Mouse (Mus musculus) thymus, postnatal 14 days (tissue): ENCODE measurements around the gene Kel.

ENCODE experiments used
- DNase-seq: peaks from one replicate; pipeline ENCODE4 v3.0.0; 2021

Kel gene

DNA sequence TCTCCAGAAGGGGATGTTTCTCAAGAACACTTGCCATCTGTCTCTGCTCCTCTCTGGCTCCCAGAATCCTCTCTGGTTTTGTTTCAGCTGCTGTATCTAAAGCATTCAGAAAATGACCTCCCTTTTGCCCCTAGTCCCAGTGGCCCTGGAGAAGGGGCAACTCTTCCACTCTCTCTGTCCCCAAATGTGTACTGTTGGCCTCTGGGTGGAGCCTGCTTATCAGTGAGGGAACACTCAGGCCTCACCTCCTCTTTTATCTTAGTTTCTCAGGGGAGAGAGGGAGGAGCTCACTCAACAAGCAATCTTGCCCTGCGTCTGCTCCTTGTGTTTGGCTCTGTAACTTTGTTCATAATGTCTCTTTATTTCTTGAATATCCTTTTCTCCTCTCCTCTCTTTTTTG is at the start of gene Kel:
Kel (minus strand) TSS at position 217 of the 400 bp plus-strand sequence.
- no peak for DNase-seq

GRCm38 (mm10) chr6:41744664-41745392 is 40.7 kb upstream of the Kel start:
- DNase-seq: no peak

GRCm38 (mm10) chr6:41741101-41741500 is 37.0 kb upstream of the Kel start:
- DNase-seq: no peak

GRCm38 (mm10) chr6:41734719-41735470 is 30.8 kb upstream of the Kel start:
- DNase-seq: no peak

- peak; percentile 60 for DNase-seq
These were observed 24.0 kb upstream of the Kel start for GRCm38 (mm10) chr6:41727989-41728609.

GRCm38 (mm10) chr6:41721430-41721829 is 17.3 kb upstream of the Kel start:
- no peak for DNase-seq

- no peak for DNase-seq
These were observed 6.1 kb upstream of the Kel start for GRCm38 (mm10) chr6:41710281-41710680.

GRCm38 (mm10) chr6:41706275-41706674 is 2.1 kb upstream of the Kel start:
- DNase-seq: no peak

DNA sequence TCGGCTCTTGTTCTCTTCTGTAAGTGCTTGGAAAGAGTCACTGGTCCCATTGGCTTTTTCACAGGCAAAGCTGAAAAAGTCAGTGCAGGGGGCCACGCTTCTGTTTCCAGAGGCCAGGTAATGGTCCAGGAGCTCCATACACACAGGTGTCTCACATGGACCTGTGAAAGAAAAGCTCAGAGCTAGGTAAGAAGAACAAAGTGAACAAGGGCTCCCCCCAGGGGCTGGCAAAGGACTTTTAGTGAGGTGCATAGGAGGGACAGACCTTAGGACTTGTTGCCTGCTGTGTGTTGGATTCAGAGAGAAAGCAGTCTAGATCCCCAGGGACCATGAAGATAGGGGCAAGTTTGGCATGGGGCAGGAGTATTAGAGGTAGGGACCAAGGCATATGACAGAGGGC is 1.2 kb downstream of the Kel start:
- DNase-seq: peak; percentile 72

DNA sequence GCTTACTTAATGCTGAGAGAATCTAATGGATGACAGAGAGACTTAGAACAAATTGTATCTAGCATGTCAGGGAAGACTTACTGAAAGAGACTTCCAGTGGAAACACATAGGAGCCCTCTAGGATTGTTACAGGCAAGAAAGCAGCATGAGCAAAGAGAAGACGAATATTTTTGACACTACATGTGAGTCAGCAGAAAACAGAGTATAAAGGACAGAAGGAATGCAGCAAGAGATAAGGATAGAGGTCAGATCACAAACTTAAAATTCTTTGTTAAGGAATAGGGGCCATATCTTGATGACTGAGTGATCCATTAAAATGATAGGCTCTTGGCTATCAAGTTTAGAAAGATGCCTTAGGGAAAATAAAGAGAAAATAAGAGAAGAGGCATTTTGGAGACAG is 2.9 kb downstream of the Kel start:
- no peak for DNase-seq

GRCm38 (mm10) chr6:41694407-41694806 is 9.7 kb downstream of the Kel start:
- DNase-seq: no peak

DNA sequence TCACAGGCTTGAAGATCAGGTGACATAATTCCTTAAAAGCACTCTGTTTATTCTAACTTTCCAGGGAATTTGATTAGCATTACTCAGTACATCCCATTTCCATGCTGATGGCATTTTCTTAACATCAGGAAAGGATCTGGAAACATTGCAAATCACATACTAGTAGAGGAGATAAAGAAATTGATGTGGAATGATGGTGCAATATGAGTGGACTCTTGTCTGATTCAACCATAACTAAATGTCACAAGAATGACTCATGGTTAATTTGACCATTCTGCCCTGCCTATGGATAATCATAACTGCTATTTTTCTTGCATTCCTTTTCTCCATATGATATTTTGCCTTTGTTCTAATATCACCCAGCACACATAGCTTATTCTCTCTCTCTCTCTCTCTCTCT is 11.9 kb downstream of the Kel start:
- no peak for DNase-seq

DNA sequence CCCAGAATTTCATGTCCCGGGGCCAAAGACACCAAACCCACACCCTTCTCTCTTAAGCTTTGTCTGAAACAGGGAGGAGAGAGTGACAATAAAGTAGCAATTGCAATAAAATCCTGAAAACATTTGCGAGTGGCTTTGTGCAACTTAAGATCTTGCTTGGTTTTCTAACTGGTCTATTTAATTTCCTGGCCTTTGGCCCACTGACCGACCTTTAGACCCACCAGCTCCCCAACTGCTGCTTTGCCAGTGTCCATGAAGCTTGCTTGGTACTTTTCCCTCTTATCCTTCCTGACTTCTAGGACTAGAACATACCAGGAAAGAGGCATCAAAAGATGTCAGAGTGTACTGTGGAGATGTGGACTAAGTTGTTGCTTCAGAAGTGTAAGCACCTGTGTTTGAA is 18.5 kb downstream of the Kel start:
- no peak for DNase-seq

DNA sequence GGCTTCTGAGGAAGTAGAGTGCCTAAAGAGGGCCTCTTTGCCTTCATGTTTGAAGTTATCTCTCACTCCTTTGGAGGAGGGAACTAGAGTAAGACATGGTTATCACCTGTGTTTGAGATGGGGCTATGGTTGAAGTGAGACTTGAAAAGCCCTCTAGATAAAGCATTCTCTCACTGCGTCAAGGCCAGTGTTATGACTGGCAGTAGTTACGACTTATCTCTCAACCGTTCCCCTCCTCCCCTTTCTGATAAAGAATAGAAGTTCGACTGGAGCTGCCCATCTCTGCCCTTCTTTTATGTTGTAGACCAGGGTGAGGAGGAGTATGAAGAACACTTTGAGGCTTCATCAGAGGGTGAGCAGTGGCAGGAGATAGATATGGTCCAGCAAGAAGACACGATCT is 19.2 kb downstream of the Kel start:
- DNase-seq: no peak

DNA sequence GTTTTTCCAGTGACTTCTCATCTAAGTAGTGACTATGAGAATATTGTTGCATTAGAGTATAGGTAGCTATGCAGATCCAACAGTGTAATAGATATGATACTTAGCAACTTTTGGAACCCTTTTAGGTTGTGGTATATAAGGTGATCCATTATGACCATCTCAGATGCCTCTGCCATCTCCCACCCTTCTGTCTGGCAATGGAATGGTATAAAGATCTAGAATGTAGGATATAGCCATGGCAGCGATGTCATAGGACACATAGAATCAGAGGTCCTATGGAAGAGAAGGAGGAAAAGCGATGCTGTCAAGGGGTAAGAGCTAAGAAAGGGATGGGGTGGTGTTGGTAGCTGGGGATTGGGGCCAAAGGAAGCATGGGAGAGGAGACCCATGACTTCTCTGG is 20.0 kb downstream of the Kel start, which contains the start of gene Llcfc1:
Llcfc1 (plus strand) TSS at position 301 of the 400 bp plus-strand sequence.
- DNase-seq: no peak

GRCm38 (mm10) chr6:41681656-41682055 is 22.5 kb downstream of the Kel start:
- no peak for DNase-seq

DNA sequence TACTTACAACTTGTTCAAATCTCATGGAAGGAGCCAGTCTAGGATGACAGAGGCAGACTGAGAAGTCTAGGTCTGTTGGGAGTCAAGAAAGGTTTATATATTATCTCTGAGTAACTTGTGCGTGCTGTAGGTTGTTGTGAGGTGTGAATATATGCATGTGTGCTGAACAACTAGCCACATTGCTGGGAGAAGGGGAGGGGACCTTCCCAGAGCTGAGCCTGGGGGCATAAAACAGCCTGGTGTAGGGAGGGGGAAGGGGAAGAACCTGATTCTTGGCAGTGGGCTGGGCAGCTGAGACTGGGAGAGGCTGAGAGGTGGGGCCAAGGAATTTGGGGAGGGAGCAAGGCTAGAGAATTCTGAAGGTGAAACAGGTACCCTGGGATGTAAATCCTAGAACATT is 23.5 kb downstream of the Kel start, which contains the start of gene Trpv5:
Trpv5 (minus strand) TSS at position 101 of the 400 bp plus-strand sequence.
- no peak for DNase-seq

DNA sequence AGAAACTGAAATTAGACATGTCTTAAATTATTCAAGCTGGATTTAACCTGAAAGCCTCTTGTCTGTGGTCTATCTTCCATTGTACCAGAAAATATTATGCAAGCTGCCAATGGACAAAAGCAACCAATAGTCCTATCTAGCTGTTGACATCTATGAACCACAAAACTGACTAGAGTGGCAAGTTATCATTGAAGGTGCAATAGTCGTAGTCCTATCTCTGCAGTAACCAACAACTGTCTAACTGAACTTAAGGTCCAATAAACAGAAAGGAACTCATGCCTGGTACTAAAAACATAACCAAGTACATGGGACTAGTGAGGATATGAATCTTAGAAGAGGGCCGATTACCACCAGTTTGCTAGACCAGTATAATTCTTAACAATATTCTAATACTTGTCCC is 27.6 kb downstream of the Kel start:
- DNase-seq: no peak

- DNase-seq: peak; percentile 47
These were observed 41.8 kb downstream of the Kel start for GRCm38 (mm10) chr6:41662320-41662719.

DNA sequence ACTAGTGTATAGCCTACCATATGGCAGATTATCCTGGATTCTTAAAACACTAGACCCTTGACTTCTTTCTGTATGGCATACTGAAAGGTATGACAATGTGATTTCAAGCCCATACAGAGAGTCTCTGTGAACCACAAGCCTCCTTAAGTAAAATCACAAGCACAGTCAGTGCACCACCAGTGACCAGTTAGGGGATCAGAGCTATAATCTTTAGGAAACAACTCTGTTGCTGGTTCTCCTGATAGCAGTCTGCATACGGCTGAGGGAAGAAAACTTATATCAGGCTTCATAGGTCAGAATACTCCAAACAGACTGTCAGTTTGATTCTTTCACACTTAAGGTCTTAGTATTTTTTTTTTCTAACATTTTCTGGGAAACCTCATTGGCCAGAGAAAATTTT is 45.7 kb downstream of the Kel start:
- DNase-seq: no peak

- peak; percentile 14 for DNase-seq
These were observed 49.5 kb downstream of the Kel start for GRCm38 (mm10) chr6:41654648-41655047.

GRCm38 (mm10) chr6:41653173-41653572 is 51.0 kb downstream of the Kel start:
- DNase-seq: no peak

GRCm38 (mm10) chr6:41646672-41647071 is 57.5 kb downstream of the Kel start:
- no peak for DNase-seq

DNA sequence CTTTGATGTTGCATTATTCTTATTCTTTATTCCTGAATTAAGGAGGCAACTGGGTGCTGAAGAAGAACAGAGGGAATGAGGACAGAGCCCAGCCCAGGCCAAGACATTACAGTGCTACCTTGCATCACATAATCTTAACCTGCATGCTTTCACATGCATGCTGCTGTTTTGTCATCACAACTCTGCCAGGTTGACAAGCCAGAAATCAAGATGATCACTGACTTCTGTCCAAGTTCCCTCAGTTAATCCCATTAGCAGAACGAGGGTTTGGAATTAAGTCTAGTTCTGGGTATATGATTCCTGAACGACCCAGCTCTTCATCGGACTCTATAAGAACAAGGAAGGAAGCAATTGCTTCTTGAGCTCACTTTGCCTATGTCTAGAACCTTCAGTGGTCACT is 57.9 kb downstream of the Kel start:
- DNase-seq: no peak
